Mouse (Mus musculus) ES-E14 (cell line): ENCODE data around the gene 5330417C22Rik. TPM values are rescaled to one million over a fixed set of nuclear protein-coding genes. Genes with fewer than 3 reads are reported as not detected.

Experiments
- DNase-seq: peaks from one replicate; pipeline ENCODE4 v3.0.0-alpha.2; 2013; ENCODE audit warnings: low read depth, low spot score
- H3K27ac ChIP-seq: 2 replicates; pipeline ENCODE4 v1.5.1; 2012; ENCODE audit warnings: low read depth, mild to moderate bottlenecking, low read length, moderate library complexity, mixed read lengths; ENCODE audit not compliant: poor library complexity, insufficient read depth, severe bottlenecking
- H3K36me3 ChIP-seq: 2 replicates; pipeline ENCODE4 v1.6.1; 2012; ENCODE audit warnings: mild to moderate bottlenecking, low read length, moderate library complexity, mixed read lengths; ENCODE audit not compliant: control insufficient read depth, poor library complexity, insufficient read depth, severe bottlenecking
- H3K4me1 ChIP-seq, 2 experiments: fragments of 150-350 bp in 1 of 2; sonication (generic) in 1 of 2; 2 replicates each; pipeline ENCODE4 v1.6.1; 2012; ENCODE audit warnings: low read length in 2 of 2, mild to moderate bottlenecking in 1 of 2, mixed read lengths in 1 of 2; ENCODE audit not compliant: control insufficient read depth in 2 of 2, insufficient read depth in 2 of 2, poor library complexity in 1 of 2
- H3K4me3 ChIP-seq, 2 experiments: fragments of 150-350 bp in 1 of 2; sonication (generic) in 1 of 2; 2 replicates each; pipeline ENCODE4 v1.5.1; 2012; ENCODE audit warnings: low read length in 2 of 2, low read depth in 1 of 2, mild to moderate bottlenecking in 1 of 2, mixed read lengths in 1 of 2; ENCODE audit not compliant: insufficient read depth in 1 of 2, poor library complexity in 1 of 2, severe bottlenecking in 1 of 2
- H3K9ac ChIP-seq: 2 replicates; pipeline ENCODE4 v1.6.1; 2012; ENCODE audit warnings: low read depth, mild to moderate bottlenecking, low read length, mixed read lengths; ENCODE audit not compliant: poor library complexity, insufficient read depth, severe bottlenecking
- H3K9me3 ChIP-seq: fragments of 150-350 bp; sonication (generic); 2 replicates; pipeline ENCODE4 v1.6.1; 2012; ENCODE audit warnings: low read depth, mild to moderate bottlenecking, low read length; ENCODE audit not compliant: control insufficient read depth, insufficient read depth
- CHD2 ChIP-seq: IDR thresholded peaks from 2 replicates; pipeline ENCODE4 v1.6.1; 2014; ENCODE audit warnings: mild to moderate bottlenecking, low read depth, low read length, inconsistent platforms
- HCFC1 ChIP-seq: IDR thresholded peaks from 2 replicates; pipeline ENCODE4 v1.6.1; 2012; ENCODE audit warnings: low read length, inconsistent platforms, borderline replicate concordance; ENCODE audit not compliant: insufficient read depth
- MAFK ChIP-seq: IDR thresholded peaks from 2 replicates; pipeline ENCODE4 v1.6.1; 2014; ENCODE audit warnings: mild to moderate bottlenecking, low read depth, low read length, inconsistent platforms; ENCODE audit not compliant: insufficient read depth
- ZC3H11A ChIP-seq: IDR thresholded peaks from 2 replicates; pipeline ENCODE4 v1.6.1; 2012; ENCODE audit warnings: low read depth, mild to moderate bottlenecking, inconsistent platforms, low read length, borderline replicate concordance
- ZNF384 ChIP-seq: IDR thresholded peaks from 2 replicates; pipeline ENCODE4 v1.6.1; 2012; ENCODE audit warnings: low read depth, low read length, inconsistent platforms
- in situ Hi-C, 2 experiments: fragments of 600-800 bp; cut with MboI; formaldehyde crosslinking; loops; one replicate each; pipeline ENCODE4 v1.15.1; 2025; ENCODE audit warnings: low sequenced_read_pairs in 2 of 2, inconsistent platforms in 1 of 2; ENCODE audit not compliant: unreplicated experiment in 2 of 2
- total RNA-seq: library from RNA; depleted of rRNA; stranded (reverse); fragments of 300-350 nt; gene quantifications from 2 replicates; pipeline ENCODE4 v1.2.3, GENCODE M21; 2012

5330417C22Rik gene
- total RNA-seq, 1 experiment: 0.27 TPM

- TF ChIP-seq CHD2: no peak
- no peak for TF ChIP-seq MAFK
- no peak for TF ChIP-seq ZNF384
- no peak for TF ChIP-seq ZC3H11A
- TF ChIP-seq HCFC1: no peak
- Histone ChIP-seq H3K4me1 (peaks cover 7 to 10% of the 10 kb centered on the region in 2 experiments), H3K27ac (no peak overlapping the region), H3K36me3 (peaks cover 51% of the 10 kb centered on the region), H3K4me3 (no peak overlapping the region), H3K9me3 (no peaks in the 10 kb centered on the region), H3K9ac (no peak overlapping the region)
- DNase-seq: no peak
- in situ Hi-C loops: no loop called here
Measured at GRCm38 (mm10) chr3:108436380-108436714, 100.0 kb downstream of the 5330417C22Rik start.

- peaks cover 7 to 8% of the 10 kb centered on the region in 2 experiments for H3K4me1 ChIP-seq
- no peak for DNase-seq
- in situ Hi-C loops: no loop called here
- no peak overlapping the region for H3K27ac ChIP-seq
- no peak overlapping the region for H3K4me3 ChIP-seq
- no peak overlapping the region for H3K9ac ChIP-seq
- TF ChIP-seq HCFC1: no peak
- TF ChIP-seq ZC3H11A: no peak
- no peak for TF ChIP-seq CHD2
- no peak for TF ChIP-seq MAFK
- TF ChIP-seq ZNF384: no peak
- peaks cover 52% of the 10 kb centered on the region for H3K36me3 ChIP-seq
- no peaks in the 10 kb centered on the region for H3K9me3 ChIP-seq
Measured at GRCm38 (mm10) chr3:108435701-108436379, 100.5 kb downstream of the 5330417C22Rik start.

- Histone ChIP-seq H3K4me1 (peaks cover 7 to 8% of the 10 kb centered on the region in 2 experiments), H3K36me3 (peaks cover 62% of the 10 kb centered on the region), H3K4me3 (peak overlapping the region; percentile 14 to 44; a peak in 3 of 4 replicates), H3K9ac (peak overlapping the region; percentile 5; the same call in 1 of the 2 replicates), H3K9me3 (no peaks in the 10 kb centered on the region), H3K27ac (peak overlapping the region; percentile 44)
- no peak for DNase-seq
- in situ Hi-C loops: no loop called here
- no peak for TF ChIP-seq MAFK
- no peak for TF ChIP-seq ZNF384
- peak; percentile 58; the same call in 1 of the 2 replicates for TF ChIP-seq CHD2
Measured at GRCm38 (mm10) chr3:108433881-108434495, 102.3 kb downstream of the 5330417C22Rik start.

- in situ Hi-C loops: no loop called here
- Histone ChIP-seq H3K4me1 (peaks cover 7 to 8% of the 10 kb centered on the region in 2 experiments), H3K9me3 (no peaks in the 10 kb centered on the region), H3K9ac (no peak overlapping the region), H3K27ac (peak overlapping the region; percentile 45), H3K36me3 (peaks cover 68% of the 10 kb centered on the region), H3K4me3 (peak overlapping the region; percentile 14 to 44; a peak in 3 of 4 replicates)
- DNase-seq: peak; percentile 94
- no peak for TF ChIP-seq ZNF384
Measured at GRCm38 (mm10) chr3:108433188-108433880, 103.0 kb downstream of the 5330417C22Rik start.
